Mouse (Mus musculus) kidney, adult 9 months (tissue): Measurements from ENCODE around the gene Rela.

Source experiments
- DNase-seq: peaks from one replicate; pipeline ENCODE4 v3.0.0; 2022

The Rela gene

GRCm38 (mm10) chr19:5637069-5638047 lies at the start of gene Rela:
Gene Rela, plus strand, starts transcription at chr19:5637483.
- DNase-seq = peak; percentile 92

GRCm38 (mm10) chr19:5589159-5589558 lies 48.1 kb upstream of the Rela start:
- DNase-seq = no peak

- no peak for DNase-seq
These were observed 45.4 kb upstream of the Rela start for GRCm38 (mm10) chr19:5591888-5592287.

- DNase-seq = no peak
These were observed 38.1 kb upstream of the Rela start for GRCm38 (mm10) chr19:5599224-5599623.

- DNase-seq = peak; percentile 77
These were observed 35.3 kb upstream of the Rela start, which contains the start of gene Rnaseh2c for GRCm38 (mm10) chr19:5601752-5602541. Gene Rnaseh2c, plus strand, starts transcription at chr19:5601873.

- DNase-seq = no peak
These were observed 33.6 kb upstream of the Rela start for GRCm38 (mm10) chr19:5603664-5604063.

GRCm38 (mm10) chr19:5605126-5605525 lies 32.2 kb upstream of the Rela start:
- no peak for DNase-seq

GRCm38 (mm10) chr19:5606196-5606595 lies 31.1 kb upstream of the Rela start:
- DNase-seq = no peak

GRCm38 (mm10) chr19:5607705-5608410 lies 29.4 kb upstream of the Rela start:
- DNase-seq = no peak

GRCm38 (mm10) chr19:5608707-5609106 lies 28.6 kb upstream of the Rela start:
- no peak for DNase-seq

GRCm38 (mm10) chr19:5609171-5609546 lies 28.1 kb upstream of the Rela start:
- DNase-seq = no peak

- DNase-seq = peak; percentile 95
These were observed 27.5 kb upstream of the Rela start, which contains the start of gene Kat5 for GRCm38 (mm10) chr19:5609547-5610404. Gene Kat5, minus strand, starts transcription at chr19:5610237.

- no peak for DNase-seq
These were observed 25.3 kb upstream of the Rela start for GRCm38 (mm10) chr19:5611973-5612372.

- DNase-seq = no peak
These were observed 24.4 kb upstream of the Rela start for GRCm38 (mm10) chr19:5612762-5613411.

GRCm38 (mm10) chr19:5614953-5615352 lies 22.3 kb upstream of the Rela start:
- DNase-seq = no peak

GRCm38 (mm10) chr19:5620007-5620406 lies 17.3 kb upstream of the Rela start:
- DNase-seq = no peak

GRCm38 (mm10) chr19:5621884-5622283 lies 15.4 kb upstream of the Rela start:
- no peak for DNase-seq

GRCm38 (mm10) chr19:5625311-5625710 lies 12.0 kb upstream of the Rela start:
- DNase-seq = no peak

GRCm38 (mm10) chr19:5629907-5630306 lies 7.4 kb upstream of the Rela start:
- no peak for DNase-seq

GRCm38 (mm10) chr19:5632120-5632519 lies 5.2 kb upstream of the Rela start:
- DNase-seq = no peak

- no peak for DNase-seq
These were observed 1.2 kb upstream of the Rela start for GRCm38 (mm10) chr19:5636036-5636570.
